Mouse (Mus musculus) liver, adult 2 months (tissue): ENCODE results near the gene Cntnap1. TPM values are rescaled to one million over a fixed set of nuclear protein-coding genes. Genes with fewer than 3 reads are reported as not detected.

Source experiments
- DNase-seq: peaks from one replicate; pipeline ENCODE4 v3.0.0-alpha.2; 2011; ENCODE audit warnings: low read depth, low spot score; ENCODE audit errors: extremely low read depth
- H3K27ac ChIP-seq: fragments of 200-500 bp; replicated peaks from 2 replicates; pipeline ENCODE4 v1.5.1; 2012; ENCODE audit warnings: low read depth, mild to moderate bottlenecking, control low read depth, inconsistent platforms, low read length; ENCODE audit not compliant: insufficient read depth
- H3K27me3 ChIP-seq: fragments of 200-500 bp; 2 replicates; pipeline ENCODE4 v1.6.1; 2012; ENCODE audit warnings: mild to moderate bottlenecking, moderate library complexity, low read length, inconsistent platforms; ENCODE audit not compliant: control insufficient read depth, insufficient read depth
- H3K36me3 ChIP-seq: fragments of 200-500 bp; 2 replicates; pipeline ENCODE4 v1.6.1; 2012; ENCODE audit warnings: low read length, inconsistent platforms; ENCODE audit not compliant: control insufficient read depth, insufficient read depth
- H3K4me1 ChIP-seq: fragments of 200-500 bp; 2 replicates; pipeline ENCODE4 v1.6.1; 2011; ENCODE audit warnings: low read length; ENCODE audit not compliant: control insufficient read depth, insufficient read depth
- H3K4me3 ChIP-seq: fragments of 200-500 bp; 2 replicates; pipeline ENCODE4 v1.5.1; 2011; ENCODE audit warnings: low read depth, mild to moderate bottlenecking, control low read depth, low read length, moderate library complexity; ENCODE audit not compliant: insufficient read depth
- H3K79me2 ChIP-seq: fragments of 200-500 bp; 2 replicates; pipeline ENCODE4 v1.6.1; 2012; ENCODE audit warnings: inconsistent platforms, mild to moderate bottlenecking, low read length, moderate library complexity; ENCODE audit not compliant: control insufficient read depth, insufficient read depth
- H3K9ac ChIP-seq: fragments of 200-500 bp; 2 replicates; pipeline ENCODE4 v1.6.1; 2012; ENCODE audit warnings: low read depth, mild to moderate bottlenecking, control low read depth, inconsistent platforms, low read length
- CTCF ChIP-seq: fragments of 200-500 bp; IDR thresholded peaks from 2 replicates; pipeline ENCODE4 v1.5.1; 2011; ENCODE audit warnings: low read depth, low read length, control low read depth
- POLR2A ChIP-seq: fragments of 200-500 bp; IDR thresholded peaks from 2 replicates; pipeline ENCODE4 v1.6.1; 2011; ENCODE audit warnings: low read length, control low read depth; ENCODE audit not compliant: insufficient read depth; ENCODE audit errors: extremely low read depth
- WGBS: fragments of 180-500 bp; shearing (Covaris S2); methylation state at CpG from one replicate; pipeline ENCODE4 v1.1.7; 2018; 5-methylcytosine and 5-hydroxymethylcytosine counted together
- polyA plus RNA-seq: library from polyadenylated mRNA; depleted of rRNA; stranded (reverse); fragments of >200 nt; gene quantifications from 2 replicates; pipeline ENCODE4 v1.2.3, GENCODE M21; 2012
- total RNA-seq: library from RNA; depleted of rRNA; stranded (reverse); fragments of >200 nt; gene quantifications from 2 replicates; pipeline ENCODE4 v1.2.3, GENCODE M21; 2014

The Cntnap1 gene
- total and polyA plus RNA-seq, 2 experiments, result 0.46 to 0.88 TPM

- Histone ChIP-seq H3K4me3 (no peak overlapping the region), H3K27me3 (no peaks in the 10 kb centered on the region), H3K27ac (no peak overlapping the region), H3K9ac (no peak overlapping the region), H3K4me1 (no peaks in the 10 kb centered on the region), H3K36me3 (peaks cover 27% of the 10 kb centered on the region; the same call in 1 of the 2 replicates), H3K79me2 (no peaks in the 10 kb centered on the region)
- TF ChIP-seq CTCF, result peak; percentile 69
- no peak for TF ChIP-seq POLR2A
- 53% methylated on average over 7 of the region's 7 CpGs for WGBS
- peak; percentile 3 for DNase-seq
Observed at GRCm38 (mm10) chr11:101200986-101201385, 30.7 kb downstream of the Cntnap1 start.

GRCm38 (mm10) chr11:101211970-101212369 is 41.6 kb downstream of the Cntnap1 start:
- Histone ChIP-seq H3K4me1 (no peaks in the 10 kb centered on the region), H3K27ac (no peak overlapping the region), H3K4me3 (no peak overlapping the region), H3K27me3 (no peaks in the 10 kb centered on the region), H3K9ac (no peak overlapping the region), H3K36me3 (peaks cover 47% of the 10 kb centered on the region), H3K79me2 (no peaks in the 10 kb centered on the region)
- peak; percentile 70 for DNase-seq
- TF ChIP-seq CTCF (peak; percentile 42), POLR2A (no peak)
- 51% methylated on average over 3 of the region's 3 CpGs for WGBS

- WGBS, result 86% methylated on average over 5 of the region's 5 CpGs
- TF ChIP-seq POLR2A (no peak), CTCF (no peak)
- peaks cover 28% of the 10 kb centered on the region for H3K36me3 ChIP-seq
- H3K27ac ChIP-seq, result no peak overlapping the region
- H3K4me3 ChIP-seq, result no peak overlapping the region
- H3K79me2 ChIP-seq, result peaks cover 2% of the 10 kb centered on the region; the same call in 1 of the 2 replicates
- no peak overlapping the region for H3K9ac ChIP-seq
- no peaks in the 10 kb centered on the region for H3K27me3 ChIP-seq
- H3K4me1 ChIP-seq, result no peaks in the 10 kb centered on the region
- DNase-seq, result no peak
Observed at GRCm38 (mm10) chr11:101216936-101217335, 46.6 kb downstream of the Cntnap1 start.

- no peak for DNase-seq
- H3K27ac ChIP-seq, result no peak overlapping the region
- peaks cover 7% of the 10 kb centered on the region; the same call in 1 of the 2 replicates for H3K79me2 ChIP-seq
- H3K27me3 ChIP-seq, result no peaks in the 10 kb centered on the region
- TF ChIP-seq CTCF (no peak), POLR2A (no peak)
- H3K36me3 ChIP-seq, result peaks cover 22% of the 10 kb centered on the region
- WGBS, result 89% methylated on average over 10 of the region's 10 CpGs
- H3K4me3 ChIP-seq, result no peak overlapping the region
- no peaks in the 10 kb centered on the region for H3K4me1 ChIP-seq
- no peak overlapping the region for H3K9ac ChIP-seq
Observed at GRCm38 (mm10) chr11:101218436-101219055, 48.2 kb downstream of the Cntnap1 start.

- no peak for DNase-seq
- WGBS, result 48% methylated on average over 2 of the region's 2 CpGs
- Histone ChIP-seq H3K4me1 (peaks cover 3% of the 10 kb centered on the region; the same call in 1 of the 2 replicates), H3K79me2 (peaks cover 16% of the 10 kb centered on the region), H3K27me3 (no peaks in the 10 kb centered on the region), H3K36me3 (peaks cover 15% of the 10 kb centered on the region), H3K27ac (no peak overlapping the region), H3K9ac (no peak overlapping the region), H3K4me3 (no peak overlapping the region)
- TF ChIP-seq POLR2A (no peak), CTCF (no peak)
Observed at GRCm38 (mm10) chr11:101220853-101221252, 50.5 kb downstream of the Cntnap1 start.

DNA sequence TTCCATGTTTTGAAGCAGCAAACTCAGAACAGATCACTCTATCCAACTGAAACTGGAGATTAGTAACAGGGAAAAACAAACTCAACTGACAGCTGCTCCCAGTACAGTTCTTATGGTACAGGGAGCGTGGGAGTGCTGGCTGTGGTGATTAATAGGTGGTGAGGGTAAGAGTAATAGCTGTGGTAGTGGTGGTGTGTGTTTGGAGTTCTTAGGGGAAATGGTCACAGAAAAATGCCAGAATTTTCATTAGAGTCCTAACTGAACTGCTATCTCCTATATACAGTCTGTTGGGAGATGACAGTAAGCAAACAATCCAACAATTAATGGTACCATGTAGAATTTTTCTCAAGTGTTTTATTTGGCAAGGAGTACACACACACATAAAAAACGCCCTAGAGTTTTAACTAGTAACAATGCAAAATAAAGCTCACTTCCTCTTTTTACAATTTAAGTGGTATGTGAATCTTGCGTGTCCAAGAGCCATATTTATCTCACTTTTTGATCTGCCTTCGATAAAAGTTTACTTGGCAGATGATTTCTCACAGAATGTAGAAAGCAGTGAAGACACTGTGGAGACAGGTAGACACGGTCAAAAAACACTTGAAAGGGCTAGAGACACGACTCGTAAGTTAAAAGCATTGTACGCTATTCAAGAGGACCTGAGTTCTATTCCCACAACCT is 51.1 kb downstream of the Cntnap1 start:
- no peak overlapping the region for H3K27ac ChIP-seq
- no peak overlapping the region for H3K4me3 ChIP-seq
- H3K4me1 ChIP-seq, result peaks cover 4% of the 10 kb centered on the region
- no peak for TF ChIP-seq POLR2A
- TF ChIP-seq CTCF, result no peak
- DNase-seq, result no peak
- peaks cover 20% of the 10 kb centered on the region for H3K79me2 ChIP-seq
- WGBS, result 89% methylated on average over 8 of the region's 8 CpGs
- H3K9ac ChIP-seq, result no peak overlapping the region
- H3K27me3 ChIP-seq, result no peaks in the 10 kb centered on the region
- peaks cover 11% of the 10 kb centered on the region for H3K36me3 ChIP-seq
